Mouse (Mus musculus) hindbrain, embryonic 13.5 days (tissue): ENCODE results near the gene Cat. TPM values are rescaled to one million over a fixed set of nuclear protein-coding genes. Genes with fewer than 3 reads are reported as not detected.

Experiments
- polyA plus RNA-seq: library from polyadenylated mRNA; unstranded; fragments of >200 nt; fragmentation: Nextera tagmentation; extraction: Ambion mirVana; gene quantifications from 2 replicates; pipeline ENCODE4 v1.2.1, GENCODE M21; 2015

Cat gene
- polyA plus RNA-seq, 1 experiment from 2014 or later = 74.1 TPM

Other genes starting within 250 kb of the Cat start
- 0.09 and 0.13 TPM in 2 replicates for gene Ehf, start 181.9 kb downstream of the Cat start, polyA plus RNA-seq
- gene Elf5, start 73.5 kb downstream of the Cat start, polyA plus RNA-seq = not detected in 2 replicates
- gene Abtb2, start 81.2 kb upstream of the Cat start, polyA plus RNA-seq = 10.9 and 13.1 TPM in 2 replicates